Mouse (Mus musculus) frontal cortex, postnatal 36 days (tissue): ENCODE results near the gene Ebf1.

Experiments used
- DNase-seq, 2 experiments: peaks; one replicate each; pipeline ENCODE4 v3.0.0; 2022; ENCODE audit warnings: low spot score in 2 of 2

Gene Ebf1

GRCm38 (mm10) chr11:44740278-44741041, 123.3 kb downstream of the Ebf1 start:
- DNase-seq: no peak

GRCm38 (mm10) chr11:44741042-44741491, 124.0 kb downstream of the Ebf1 start:
- DNase-seq: no peak

GRCm38 (mm10) chr11:44744446-44744845, 127.3 kb downstream of the Ebf1 start:
- DNase-seq: no peak

DNA sequence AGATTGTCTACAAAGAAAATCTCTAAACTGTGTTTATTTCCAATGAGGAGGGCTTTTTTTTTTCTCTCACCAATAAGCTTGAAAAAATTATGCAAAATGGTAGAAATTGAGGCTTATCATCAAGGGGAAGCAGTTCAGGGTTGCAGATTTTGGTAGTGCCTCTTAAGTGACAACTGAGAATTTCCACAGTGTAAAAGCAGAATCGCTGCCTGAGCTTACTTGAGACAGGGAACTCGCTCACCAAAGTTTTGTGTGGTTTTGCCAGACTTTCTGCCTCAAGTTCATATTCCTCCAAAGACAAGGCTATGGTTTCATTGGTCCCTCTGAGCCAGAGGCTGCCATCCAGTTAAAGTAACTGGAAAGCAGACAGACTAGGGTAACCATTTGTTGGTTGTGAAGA, 128.8 kb downstream of the Ebf1 start:
- DNase-seq: no peak

DNA sequence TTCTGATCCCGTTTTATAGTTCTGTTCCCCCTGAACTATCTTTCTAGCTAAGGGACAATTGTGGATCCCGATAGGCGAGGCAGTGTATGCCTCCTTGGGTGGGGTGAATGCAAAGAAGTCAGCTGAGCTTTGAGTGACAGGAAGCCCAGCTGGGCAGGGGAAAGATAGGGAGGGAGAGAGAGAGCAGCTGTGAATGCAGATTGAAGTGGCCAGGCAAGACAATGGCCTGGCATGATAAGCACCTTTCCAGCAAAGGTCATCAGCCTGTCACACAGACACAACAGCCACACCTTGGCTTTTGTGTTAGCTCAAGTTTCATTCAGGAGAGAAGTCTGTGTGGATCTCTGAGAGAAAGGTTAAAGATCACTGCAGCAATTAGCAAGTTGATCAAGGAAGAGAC, 129.6 kb downstream of the Ebf1 start:
- DNase-seq: no peak

DNA sequence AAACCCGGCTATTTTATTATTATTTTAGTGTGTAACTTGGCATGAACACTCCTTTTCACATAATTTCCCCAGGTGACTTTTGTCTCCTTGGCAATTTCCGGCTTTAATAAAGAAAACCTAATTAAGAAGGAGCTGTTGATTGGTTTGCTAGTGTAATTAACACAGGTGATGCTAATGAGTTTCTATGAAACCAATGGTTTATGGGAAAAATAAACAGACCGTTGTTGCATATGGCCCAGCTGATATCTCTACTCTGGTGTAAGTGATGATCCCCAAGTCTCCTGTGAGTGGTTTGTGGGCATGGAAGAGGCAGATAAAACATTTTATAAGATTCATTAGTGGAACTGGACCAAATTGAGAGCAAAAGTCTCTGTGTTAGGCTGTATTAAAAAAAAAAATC, 132.2 kb downstream of the Ebf1 start:
- DNase-seq: no peak

DNA sequence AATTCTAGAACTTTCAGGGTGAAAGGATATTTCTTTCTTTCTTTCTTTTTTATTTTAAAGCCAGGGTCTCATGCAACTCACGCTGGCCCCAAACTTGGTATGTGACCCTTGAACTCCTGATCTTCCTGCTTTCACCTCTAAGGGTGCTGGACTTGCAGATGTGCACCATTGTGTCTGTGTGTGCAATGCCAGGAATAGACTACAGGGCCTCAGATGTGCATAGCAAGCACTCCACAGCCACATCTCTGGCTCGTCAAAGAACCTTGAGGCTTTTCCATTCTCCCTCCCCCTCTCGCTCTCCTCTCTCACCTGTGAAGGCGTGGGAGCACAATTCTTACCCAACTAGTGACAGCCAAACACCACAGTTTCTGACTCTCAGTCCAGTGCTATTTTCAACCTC, 137.2 kb downstream of the Ebf1 start:
- no peak for DNase-seq

DNA sequence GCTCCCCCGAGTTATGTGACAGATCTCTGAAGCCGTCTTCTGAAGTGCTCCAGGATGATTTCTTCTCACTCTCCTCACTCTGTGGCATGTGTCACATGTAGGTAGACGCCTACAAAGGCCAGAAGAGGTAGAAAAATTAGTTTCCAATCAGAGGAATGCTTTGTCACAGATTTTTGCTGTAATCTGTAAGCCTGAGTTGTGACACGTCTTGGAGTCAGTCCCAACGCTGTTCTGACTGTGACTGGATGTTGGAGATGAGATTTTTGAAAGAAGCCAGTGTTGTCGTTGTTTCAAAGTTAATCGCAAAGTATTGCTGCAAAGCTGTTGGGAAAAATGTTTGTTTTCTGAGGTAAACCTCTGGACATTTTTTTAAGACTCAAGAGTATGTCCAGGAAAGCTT, 139.2 kb downstream of the Ebf1 start:
- no peak for DNase-seq

GRCm38 (mm10) chr11:44758857-44759256, 141.7 kb downstream of the Ebf1 start:
- DNase-seq: no peak

DNA sequence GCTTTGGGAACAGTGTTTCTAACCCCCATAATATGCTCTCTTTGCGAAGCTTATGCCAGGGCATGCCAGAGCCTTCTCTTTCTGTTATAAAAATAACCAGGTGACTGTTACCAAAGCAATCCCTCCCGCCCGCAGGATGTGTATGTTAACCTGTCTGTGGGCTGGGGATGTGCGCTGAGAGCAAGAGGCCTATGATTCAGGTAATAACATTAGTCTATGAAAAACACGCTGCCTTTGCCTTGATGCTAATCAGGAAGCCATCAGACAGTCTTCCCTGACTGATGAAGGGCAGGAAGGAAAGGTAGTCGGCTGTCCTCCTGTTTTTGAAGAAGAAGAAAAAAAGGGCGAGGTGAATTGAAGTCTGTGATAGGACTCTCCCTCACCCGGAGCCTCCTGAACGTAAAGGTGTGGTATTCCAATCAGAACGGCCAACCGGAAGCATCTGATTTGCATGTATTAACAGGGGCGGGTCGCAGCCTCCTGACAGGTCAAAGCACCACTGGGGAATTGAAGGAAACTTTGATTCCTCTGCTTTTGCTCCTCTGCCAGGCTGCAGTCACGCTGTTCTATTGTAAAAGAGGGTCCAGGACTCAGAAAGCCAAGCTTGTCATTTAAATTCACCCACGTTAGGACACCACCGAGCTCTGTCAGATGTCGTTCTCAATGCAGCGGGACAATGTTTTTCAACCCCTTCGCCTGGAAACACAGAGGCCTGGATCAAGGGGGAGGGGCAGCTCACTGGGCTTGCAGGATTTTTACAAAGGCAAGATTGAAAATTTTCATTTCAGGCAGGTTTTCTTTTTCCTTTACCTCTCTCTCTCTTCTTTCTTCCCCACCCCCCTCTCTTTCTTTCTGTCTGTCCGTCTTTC, 144.2 kb downstream of the Ebf1 start:
- no peak for DNase-seq

- no peak for DNase-seq
Observed at GRCm38 (mm10) chr11:44763992-44764835, 147.1 kb downstream of the Ebf1 start.

GRCm38 (mm10) chr11:44764988-44765387, 147.9 kb downstream of the Ebf1 start:
- DNase-seq: no peak

DNA sequence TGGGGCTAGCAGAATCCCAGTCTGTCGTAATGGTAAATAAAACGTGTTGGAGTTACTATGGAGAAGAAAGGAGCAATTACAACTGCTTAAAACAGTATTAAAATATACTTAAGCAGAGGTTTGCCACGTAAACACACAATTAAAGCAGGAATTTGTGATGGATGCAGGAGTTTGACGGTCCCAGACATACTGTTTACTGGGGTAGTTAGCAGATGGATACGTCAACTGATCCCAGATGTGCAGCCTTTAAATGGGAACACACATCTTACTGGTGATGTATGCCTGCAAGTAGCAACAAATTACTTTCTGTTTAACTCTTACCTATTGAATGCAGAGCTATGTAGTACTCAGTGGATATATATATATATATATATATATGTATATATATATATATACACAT, 149.1 kb downstream of the Ebf1 start:
- no peak for DNase-seq

DNA sequence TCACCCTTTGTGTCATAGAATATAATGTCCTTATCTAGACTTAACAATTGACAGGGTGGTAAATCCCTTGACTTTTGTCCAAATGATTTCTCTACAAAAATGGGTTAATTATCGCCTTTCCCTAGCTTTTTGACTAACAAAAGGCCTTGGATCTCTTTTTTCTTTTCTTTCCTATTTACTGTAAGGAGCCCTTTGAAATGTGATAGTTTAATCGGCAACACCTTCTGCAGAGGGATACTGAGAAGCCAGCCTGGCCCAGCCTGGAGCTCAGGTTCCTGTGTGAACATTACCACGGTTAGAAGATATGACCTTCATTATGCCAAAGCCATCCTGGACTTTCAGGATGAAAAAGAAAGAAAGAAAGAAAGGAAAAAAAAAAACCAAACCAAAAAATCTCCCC, 150.2 kb downstream of the Ebf1 start:
- DNase-seq: no peak

DNA sequence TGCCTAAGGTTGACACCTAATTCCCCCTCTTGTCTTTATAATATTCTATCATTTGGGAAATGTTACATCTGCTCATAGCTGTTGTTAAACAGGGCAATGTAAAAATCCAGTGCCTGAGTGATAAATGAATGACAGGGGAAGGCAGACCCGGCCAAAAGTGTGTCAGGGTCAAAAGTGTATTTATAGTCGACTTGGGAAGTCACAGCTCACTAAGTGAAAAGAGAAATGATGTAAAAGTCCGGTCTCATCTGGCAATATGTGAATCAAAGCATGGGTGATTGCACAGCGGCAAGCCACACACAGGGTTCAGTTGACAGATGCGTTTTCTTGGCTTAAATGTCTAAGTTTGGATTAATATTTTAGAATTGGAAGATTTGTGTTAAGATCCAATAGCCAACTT, 151.2 kb downstream of the Ebf1 start:
- no peak for DNase-seq

DNA sequence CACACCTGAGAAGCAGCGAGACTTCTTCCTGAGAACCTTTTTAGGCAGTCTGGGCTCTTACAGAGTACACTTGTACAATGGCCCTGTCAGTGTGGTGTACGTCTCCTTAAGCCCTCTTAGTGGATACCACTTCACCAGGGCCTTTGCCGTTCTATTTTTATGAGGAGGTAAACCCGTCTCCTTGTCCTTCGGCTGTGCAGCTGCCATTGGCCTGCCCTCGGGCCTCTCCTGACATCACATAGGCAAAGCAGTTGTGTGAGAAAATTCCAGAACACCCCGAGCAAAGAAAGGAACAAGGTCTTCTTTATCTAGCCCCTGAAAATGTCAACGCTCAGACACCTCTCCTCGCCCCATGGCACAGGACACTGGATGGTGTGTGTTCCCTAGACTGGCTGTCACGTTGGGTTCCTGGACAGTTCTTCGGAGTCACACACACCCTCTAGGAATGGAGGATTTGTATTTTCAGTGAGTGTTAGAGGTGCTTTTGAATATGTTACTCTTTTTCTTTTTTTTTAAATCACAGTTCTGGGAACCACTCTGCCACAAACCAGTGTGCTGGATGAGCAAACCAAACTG, 154.0 kb downstream of the Ebf1 start:
- DNase-seq: no peak

- no peak for DNase-seq
Observed at GRCm38 (mm10) chr11:44774411-44774810, 157.3 kb downstream of the Ebf1 start.

DNA sequence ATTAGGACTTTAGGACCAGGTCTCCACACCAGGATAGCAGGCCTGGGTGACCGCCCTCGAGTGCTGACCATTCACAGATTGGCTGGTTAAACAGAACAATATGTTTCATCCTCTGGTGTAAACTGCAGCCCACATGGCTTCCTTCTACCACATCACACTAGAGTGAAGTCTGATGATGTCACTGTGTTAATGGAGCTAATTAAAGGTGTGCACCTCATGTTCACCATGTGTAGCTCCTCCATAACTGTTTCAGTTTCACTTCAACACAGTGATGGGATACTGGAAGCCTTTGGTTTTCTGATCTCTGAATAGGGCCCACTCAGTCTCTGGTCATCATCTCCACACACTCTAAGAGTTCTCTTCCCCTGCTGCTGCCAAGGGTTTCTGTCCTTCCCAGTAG, 158.4 kb downstream of the Ebf1 start:
- no peak for DNase-seq

DNA sequence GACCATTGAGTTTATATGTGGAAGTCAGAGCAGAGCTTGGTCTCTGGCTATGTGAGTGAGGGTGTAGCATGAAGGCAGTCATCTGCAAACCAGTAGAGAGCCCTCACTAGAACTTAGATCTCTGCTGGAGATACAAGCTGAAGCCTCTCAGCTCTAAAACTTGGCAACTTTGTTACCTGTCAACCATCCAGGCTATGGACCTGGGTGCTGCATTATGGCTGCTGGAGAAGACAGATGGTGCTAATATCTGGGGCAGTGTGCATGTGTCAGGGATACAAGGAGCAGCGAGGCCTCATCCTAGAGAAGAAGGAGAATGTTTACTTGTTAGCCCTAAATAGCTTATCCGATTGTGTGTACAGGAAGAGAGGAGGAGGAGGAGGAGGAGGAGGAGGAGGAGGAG, 159.4 kb downstream of the Ebf1 start:
- DNase-seq: no peak

DNA sequence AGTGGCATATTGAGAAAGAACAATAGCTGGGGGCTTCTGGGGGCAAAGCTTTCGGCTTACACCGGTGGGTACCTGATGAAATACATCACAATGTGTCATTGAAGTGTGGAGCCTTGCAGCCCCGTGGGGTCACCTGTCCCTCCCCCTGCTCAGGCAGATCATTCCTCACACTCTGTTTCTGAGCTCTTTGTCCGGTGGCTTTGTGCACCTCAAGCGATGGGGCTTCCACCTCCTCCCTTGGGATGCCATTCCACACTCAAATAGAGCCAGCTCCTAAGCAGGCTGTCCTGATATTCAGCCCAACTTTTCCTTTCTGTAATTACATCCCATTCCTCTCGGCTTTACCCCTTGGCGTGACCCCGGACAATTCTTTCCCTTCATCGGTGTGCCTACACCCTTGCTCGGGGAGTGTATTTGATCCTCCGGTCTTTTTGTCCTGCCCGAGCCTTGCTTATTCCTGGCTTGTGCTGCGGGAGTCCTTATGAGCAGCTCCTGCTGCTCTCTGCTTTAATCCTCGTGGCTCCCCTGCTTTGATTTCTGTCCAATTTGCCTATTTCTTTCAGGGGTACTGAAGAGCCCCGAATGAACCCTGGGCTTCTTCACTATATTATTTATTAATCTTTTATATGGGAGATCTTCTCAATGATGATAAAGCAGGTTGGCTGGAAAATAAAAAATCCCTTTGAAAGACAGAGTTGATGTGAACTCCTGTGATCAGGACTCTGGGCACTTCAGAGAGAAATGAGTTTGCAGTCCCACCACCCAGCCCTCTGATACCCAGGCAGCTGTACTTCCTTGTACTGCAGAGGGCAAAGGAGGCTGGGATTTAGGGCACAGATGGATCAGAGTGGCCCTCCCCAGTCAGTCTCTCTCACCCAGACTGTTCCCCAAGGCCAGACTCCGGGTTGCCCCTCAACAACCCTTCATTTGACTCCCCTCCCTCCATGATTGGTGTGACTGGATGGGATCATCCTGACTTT, 160.5 kb downstream of the Ebf1 start:
- no peak for DNase-seq

GRCm38 (mm10) chr11:44779030-44779429, 161.9 kb downstream of the Ebf1 start:
- DNase-seq: no peak
